24 mouse cellular contexts compared by ENCODE assay signal in genomic region chr15:52589391-52589790, GRCm38 (mm10).
DNase-seq lines count a peak whose midpoint lies in the region; ATAC-seq and TF ChIP-seq lines count a peak whose summit lies in the region.
"Had no signal": no experiment of that assay in that cellular context is flagged by ENCODE, and none has a peak within 500 bp of the region (broad histone marks: within the 10 kb centered on the region; RNA-seq: fewer than 3 reads in every experiment).

No protein-coding gene starts in this region.

- WGBS in heart, embryonic 10.5 days: 34% methylated on average over 4 of the region's 4 CpGs
- WGBS in midbrain, postnatal 0 days: 25% methylated on average over 4 of the region's 4 CpGs
- WGBS in midbrain, embryonic 13.5 days: 36% methylated on average over 4 of the region's 4 CpGs
- 13% methylated on average over 4 of the region's 4 CpGs for WGBS in neural tube, embryonic 15.5 days

- H3K36me3 ChIP-seq in heart, embryonic 10.5 days: no peaks in the 10 kb centered on the region
- H3K36me3 ChIP-seq in midbrain, postnatal 0 days (ENCODE audit: insufficient read depth, low read length): no peaks in the 10 kb centered on the region
- H3K36me3 ChIP-seq in midbrain, embryonic 13.5 days: no peaks in the 10 kb centered on the region
- no peaks in the 10 kb centered on the region for H3K36me3 ChIP-seq in neural tube, embryonic 15.5 days
- H3K36me3 ChIP-seq: kidney, embryonic 15.5 days; limb, embryonic 12.5 days; liver, embryonic 13.5 days; neural tube, embryonic 13.5 days; stomach, embryonic 15.5 days had no signal

- ATAC-seq in midbrain, postnatal 0 days (ENCODE audit: low FRiP score): no peak
- no peak for ATAC-seq in midbrain, embryonic 13.5 days
- ATAC-seq in neural tube, embryonic 15.5 days (ENCODE audit: low FRiP score): peak; percentile 74
- ATAC-seq: intestine, embryonic 16.5 days had no signal

- H3K27ac ChIP-seq in heart, embryonic 10.5 days: no peak overlapping the region
- H3K27ac ChIP-seq in midbrain, postnatal 0 days (ENCODE audit: low read depth, low read length): no peak overlapping the region
- H3K27ac ChIP-seq in midbrain, embryonic 13.5 days: no peak overlapping the region
- H3K27ac ChIP-seq in neural tube, embryonic 15.5 days (replicated peaks): no peak overlapping the region
- H3K27ac ChIP-seq: gastrocnemius, adult 2 months; heart, adult 2 months; hindbrain, embryonic 14.5 days; kidney, embryonic 15.5 days; limb, embryonic 12.5 days; liver, embryonic 13.5 days; neural tube, embryonic 13.5 days; stomach, embryonic 15.5 days had no signal

- TF ChIP-seq CTCF in midbrain, postnatal 0 days (IDR thresholded peaks at IDR 0.05): no peak

- no peak overlapping the region for H3K4me2 ChIP-seq in midbrain, postnatal 0 days (ENCODE audit: low read depth, low read length, poor library complexity, severe bottlenecking)
- no peak overlapping the region for H3K4me2 ChIP-seq in midbrain, embryonic 13.5 days (replicated peaks)
- no peak overlapping the region for H3K4me2 ChIP-seq in neural tube, embryonic 15.5 days
- H3K4me2 ChIP-seq: hindbrain, embryonic 14.5 days; kidney, embryonic 15.5 days; limb, embryonic 12.5 days; liver, embryonic 13.5 days; lung, embryonic 14.5 days; neural tube, embryonic 13.5 days; stomach, embryonic 15.5 days had no signal

- H3K4me3 ChIP-seq in heart, embryonic 10.5 days: no peak overlapping the region
- no peak overlapping the region for H3K4me3 ChIP-seq in midbrain, postnatal 0 days (ENCODE audit: low read depth, low read length)
- no peak overlapping the region for H3K4me3 ChIP-seq in midbrain, embryonic 13.5 days (replicated peaks)
- H3K4me3 ChIP-seq in neural tube, embryonic 15.5 days (replicated peaks): no peak overlapping the region
- H3K4me3 ChIP-seq: gastrocnemius, adult 2 months; heart, adult 2 months; kidney, embryonic 15.5 days; limb, embryonic 12.5 days; liver, embryonic 13.5 days; neural tube, embryonic 13.5 days; stomach, embryonic 15.5 days had no signal

- no peaks in the 10 kb centered on the region for H3K27me3 ChIP-seq in heart, embryonic 10.5 days (ENCODE audit: insufficient read depth, poor library complexity, severe bottlenecking)
- H3K27me3 ChIP-seq in midbrain, postnatal 0 days (ENCODE audit: insufficient read depth, low read length): no peaks in the 10 kb centered on the region
- no peaks in the 10 kb centered on the region for H3K27me3 ChIP-seq in midbrain, embryonic 13.5 days
- H3K27me3 ChIP-seq in neural tube, embryonic 15.5 days (replicated peaks): no peaks in the 10 kb centered on the region
- H3K27me3 ChIP-seq: kidney, embryonic 15.5 days; limb, embryonic 12.5 days; liver, embryonic 13.5 days; neural tube, embryonic 13.5 days; stomach, embryonic 15.5 days had no signal

- no peaks in the 10 kb centered on the region for H3K4me1 ChIP-seq in heart, embryonic 10.5 days
- H3K4me1 ChIP-seq in midbrain, postnatal 0 days (ENCODE audit: insufficient read depth, low read length): no peaks in the 10 kb centered on the region
- H3K4me1 ChIP-seq in midbrain, embryonic 13.5 days (replicated peaks): no peaks in the 10 kb centered on the region
- H3K4me1 ChIP-seq in neural tube, embryonic 15.5 days: no peaks in the 10 kb centered on the region
- H3K4me1 ChIP-seq: kidney, embryonic 15.5 days; limb, embryonic 12.5 days; liver, embryonic 13.5 days; stomach, embryonic 15.5 days had no signal

- no peaks in the 10 kb centered on the region for H3K9me3 ChIP-seq in heart, embryonic 10.5 days
- no peaks in the 10 kb centered on the region for H3K9me3 ChIP-seq in midbrain, postnatal 0 days (ENCODE audit: low read length)
- H3K9me3 ChIP-seq in midbrain, embryonic 13.5 days: no peaks in the 10 kb centered on the region
- no peaks in the 10 kb centered on the region for H3K9me3 ChIP-seq in neural tube, embryonic 15.5 days (replicated peaks)
- H3K9me3 ChIP-seq: kidney, embryonic 15.5 days; limb, embryonic 12.5 days; liver, embryonic 13.5 days; neural tube, embryonic 13.5 days; stomach, embryonic 15.5 days had no signal

- H3K9ac ChIP-seq in midbrain, postnatal 0 days (replicated peaks; ENCODE audit: low read length, poor library complexity, severe bottlenecking): no peak overlapping the region
- no peak overlapping the region for H3K9ac ChIP-seq in midbrain, embryonic 13.5 days (replicated peaks)
- H3K9ac ChIP-seq in neural tube, embryonic 15.5 days (replicated peaks): no peak overlapping the region
- H3K9ac ChIP-seq: hindbrain, embryonic 14.5 days; kidney, embryonic 15.5 days; limb, embryonic 12.5 days; liver, embryonic 13.5 days; lung, embryonic 14.5 days; neural tube, embryonic 13.5 days; stomach, embryonic 15.5 days had no signal

- DNase-seq in embryo, embryonic 11 days: peak; percentile 11
- DNase-seq in embryo, embryonic 10 days (ENCODE audit: low spot score): no peak
- DNase-seq in heart, adult 11 months: peak; percentile 60
- DNase-seq in heart, embryonic 10.5 days (ENCODE audit: low spot score): no peak
- DNase-seq in midbrain, postnatal 0 days (ENCODE audit: low spot score): peak; percentile 5
- DNase-seq in liver: no peak
- DNase-seq: B cell, adult 2 months; cerebellum, adult 9-10 months; gastrocnemius, adult 2 months; heart, adult 2 months; kidney, postnatal 4 days; layer of hippocampus, adult 9-11 months; liver, embryonic 13.5 days; lung, postnatal 36 days; thymus, adult 18-20 months had no signal

Comparison
In these comparisons a context has a peak if more than half of its experiments do, and no peak if none do; other contexts are left out.
1. DNase-seq: peak in embryo, embryonic 11 days (single experiment), heart, adult 11 months (single experiment) and midbrain, postnatal 0 days (single experiment); none in embryo, embryonic 10 days (single experiment), heart, embryonic 10.5 days (single experiment) and liver (single experiment).